Mouse (Mus musculus) myocyte (in vitro differentiated cells): Measurements from ENCODE around the gene Tmem198b. TPM values are rescaled to one million over a fixed set of nuclear protein-coding genes. Genes with fewer than 3 reads are reported as not detected.

Experiments
- H3K27me3 ChIP-seq: one replicate; pipeline ENCODE4 v1.6.1; 2011; ENCODE audit not compliant: control insufficient read depth, insufficient read depth, insufficient read length
- H3K36me3 ChIP-seq: one replicate; pipeline ENCODE4 v1.6.1; 2011; ENCODE audit not compliant: control insufficient read depth, insufficient read depth
- H3K4me2 ChIP-seq: one replicate; pipeline ENCODE4 v1.6.1; 2011; ENCODE audit warnings: low read depth, control low read depth
- H3K4me3 ChIP-seq: one replicate; pipeline ENCODE4 v1.5.1; 2011; ENCODE audit warnings: mild to moderate bottlenecking, control low read depth, moderate library complexity
- H3K79me2 ChIP-seq: one replicate; pipeline ENCODE4 v1.6.1; 2011; ENCODE audit not compliant: control insufficient read depth, insufficient read depth
- H3ac ChIP-seq: one replicate; pipeline ENCODE4 v1.6.1; 2011; ENCODE audit not compliant: control insufficient read depth, insufficient read length
- CEBPB ChIP-seq: IDR thresholded peaks from 2 replicates; pipeline ENCODE4 v1.6.1; 2011; ENCODE audit warnings: mild to moderate bottlenecking, moderate library complexity; ENCODE audit not compliant: poor library complexity, insufficient read depth, severe bottlenecking
- E2F4 ChIP-seq: IDR thresholded peaks from one replicate; pipeline ENCODE4 v1.6.1; 2011; ENCODE audit warnings: mild to moderate bottlenecking, control low read depth, moderate library complexity; ENCODE audit not compliant: insufficient read depth
- MAX ChIP-seq: IDR thresholded peaks from one replicate; pipeline ENCODE4 v1.6.1; 2011; ENCODE audit warnings: low read depth, mild to moderate bottlenecking, control low read depth
- MYOD1 ChIP-seq, 3 experiments: IDR thresholded peaks; one replicate each; pipeline ENCODE4 v1.6.1; 2011; ENCODE audit warnings: control low read depth in 2 of 3, low read depth in 2 of 3, mild to moderate bottlenecking in 2 of 3, moderate library complexity in 1 of 3; ENCODE audit not compliant: insufficient read length in 2 of 3, control insufficient read depth in 1 of 3
- MYOG ChIP-seq, 3 experiments: IDR thresholded peaks; one replicate each; pipeline ENCODE4 v1.6.1; 2011; ENCODE audit warnings: control low read depth in 2 of 3, low read depth in 2 of 3, mild to moderate bottlenecking in 2 of 3; ENCODE audit not compliant: insufficient read length in 2 of 3, control insufficient read depth in 1 of 3, insufficient read depth in 1 of 3
- POLR2A ChIP-seq: IDR thresholded peaks from one replicate; pipeline ENCODE4 v1.6.1; 2011; ENCODE audit warnings: low read depth, mild to moderate bottlenecking, control low read depth, moderate library complexity; ENCODE audit not compliant: insufficient read length
- POLR2AphosphoS2 ChIP-seq: IDR thresholded peaks from one replicate; pipeline ENCODE4 v1.6.1; 2011; ENCODE audit warnings: low read depth, control low read depth; ENCODE audit not compliant: insufficient read length
- REST ChIP-seq: IDR thresholded peaks from one replicate; pipeline ENCODE4 v1.6.1; 2011; ENCODE audit warnings: mild to moderate bottlenecking, control low read depth, moderate library complexity; ENCODE audit not compliant: insufficient read depth, insufficient read length
- SRF ChIP-seq: IDR thresholded peaks from one replicate; pipeline ENCODE4 v1.6.1; 2011; ENCODE audit warnings: low read depth; ENCODE audit not compliant: control insufficient read depth, insufficient read length
- TCF12 ChIP-seq: IDR thresholded peaks from one replicate; pipeline ENCODE4 v1.6.1; 2011; ENCODE audit warnings: mild to moderate bottlenecking, control low read depth; ENCODE audit not compliant: poor library complexity, insufficient read depth, severe bottlenecking
- TCF3 ChIP-seq: IDR thresholded peaks from one replicate; pipeline ENCODE4 v1.6.1; 2011; ENCODE audit warnings: low read depth, control low read depth; ENCODE audit not compliant: insufficient read length
- USF1 ChIP-seq: IDR thresholded peaks from one replicate; pipeline ENCODE4 v1.6.1; 2011; ENCODE audit warnings: low read depth, mild to moderate bottlenecking, control low read depth, moderate library complexity
- polyA plus RNA-seq: library from polyadenylated mRNA; unstranded; fragments of >200 nt; fragmentation: generic; extraction: Trizol; gene quantifications from one replicate; pipeline ENCODE4 v1.2.1, GENCODE M21; 2012; ENCODE audit warnings: missing spikeins

The Tmem198b gene
- polyA plus RNA-seq, 1 experiment: 18.7 TPM

- Histone ChIP-seq H3K79me2 (no peaks in the 10 kb centered on the region), H3K27me3 (no peaks in the 10 kb centered on the region), H3K36me3 (no peaks in the 10 kb centered on the region), H3K4me2 (no peak overlapping the region), H3K4me3 (no peak overlapping the region), H3ac (no peak overlapping the region)
- TF ChIP-seq E2F4: no peak
Measured at GRCm38 (mm10) chr10:128793258-128793657, 10.9 kb downstream of the Tmem198b start.

- no peak overlapping the region for H3K4me3 ChIP-seq
- H3K27me3 ChIP-seq: no peaks in the 10 kb centered on the region
- H3ac ChIP-seq: no peak overlapping the region
- no peaks in the 10 kb centered on the region for H3K36me3 ChIP-seq
- no peaks in the 10 kb centered on the region for H3K79me2 ChIP-seq
- H3K4me2 ChIP-seq: peak overlapping the region; percentile 3
- TF ChIP-seq MYOG (IDR thresholded peaks at IDR 0.05; ENCODE audit: control insufficient read depth in 1 of 3, insufficient read depth in 1 of 3, insufficient read length in 2 of 3, low read depth in 2 of 3) (no peak), CEBPB (no peak), MYOD1 (IDR thresholded peaks at IDR 0.05; ENCODE audit: control insufficient read depth in 1 of 3, insufficient read length in 2 of 3, low read depth in 2 of 3) (no peak), TCF12 (no peak), USF1 (no peak), TCF3 (no peak), POLR2AphosphoS2 (no peak), E2F4 (no peak), REST (no peak), POLR2A (no peak), MAX (no peak), SRF (no peak)
Measured at GRCm38 (mm10) chr10:128792041-128792440, 12.1 kb downstream of the Tmem198b start.

- no peak within 1 kb of the TSS for H3ac ChIP-seq
- H3K36me3 ChIP-seq: no peaks in the 10 kb centered on the region
- H3K4me2 ChIP-seq: peak within 1 kb of the TSS; percentile 77
- TF ChIP-seq POLR2A (peak; percentile 22), CEBPB (peak; percentile 95), E2F4 (no peak), SRF (no peak)
- H3K27me3 ChIP-seq: no peaks in the 10 kb centered on the region
- no peaks in the 10 kb centered on the region for H3K79me2 ChIP-seq
- H3K4me3 ChIP-seq: peak within 1 kb of the TSS; percentile 17
Measured at GRCm38 (mm10) chr10:128790398-128791124, 13.6 kb downstream of the Tmem198b start, which contains the start of gene Mmp19. Gene Mmp19 (plus strand): TSS chr10:128790910.

GRCm38 (mm10) chr10:128780200-128780599 lies 24.0 kb downstream of the Tmem198b start:
- Histone ChIP-seq H3K27me3 (no peaks in the 10 kb centered on the region), H3K36me3 (no peaks in the 10 kb centered on the region), H3K79me2 (no peaks in the 10 kb centered on the region), H3K4me3 (no peak overlapping the region), H3K4me2 (peak overlapping the region; percentile 81), H3ac (no peak overlapping the region)
- TF ChIP-seq MYOG (IDR thresholded peaks at IDR 0.05; ENCODE audit: control insufficient read depth in 1 of 3, insufficient read depth in 1 of 3, insufficient read length in 2 of 3, low read depth in 2 of 3) (no peak), TCF12 (no peak), MYOD1 (IDR thresholded peaks at IDR 0.05; ENCODE audit: control insufficient read depth in 1 of 3, insufficient read length in 2 of 3, low read depth in 2 of 3) (no peak), SRF (no peak), E2F4 (no peak), USF1 (no peak), CEBPB (no peak), MAX (no peak), POLR2AphosphoS2 (no peak), REST (no peak), POLR2A (no peak), TCF3 (no peak)

GRCm38 (mm10) chr10:128779011-128779795 lies 25.0 kb downstream of the Tmem198b start:
- no peaks in the 10 kb centered on the region for H3K36me3 ChIP-seq
- H3K79me2 ChIP-seq: no peaks in the 10 kb centered on the region
- no peak overlapping the region for H3K4me3 ChIP-seq
- TF ChIP-seq E2F4: no peak
- peak in 1 of 3 experiments; percentile 9 for TF ChIP-seq MYOG (IDR thresholded peaks at IDR 0.05; ENCODE audit: control insufficient read depth in 1 of 3, insufficient read depth in 1 of 3, insufficient read length in 2 of 3, low read depth in 2 of 3)
- no peak for TF ChIP-seq SRF
- no peak for TF ChIP-seq CEBPB
- no peak for TF ChIP-seq TCF3
- TF ChIP-seq USF1: no peak
- TF ChIP-seq TCF12: peak; percentile 28
- no peak for TF ChIP-seq MAX
- TF ChIP-seq POLR2A: peak; percentile 35
- no peak for TF ChIP-seq POLR2AphosphoS2
- no peak for TF ChIP-seq REST
- no peak for TF ChIP-seq MYOD1 (IDR thresholded peaks at IDR 0.05; ENCODE audit: control insufficient read depth in 1 of 3, insufficient read length in 2 of 3, low read depth in 2 of 3)
- peak overlapping the region; percentile 81 for H3K4me2 ChIP-seq
- H3K27me3 ChIP-seq: no peaks in the 10 kb centered on the region
- H3ac ChIP-seq: no peak overlapping the region
